Mouse (Mus musculus) intestine, postnatal 0 days (tissue): Measurements from ENCODE around the gene Clk1. TPM values are rescaled to one million over a fixed set of nuclear protein-coding genes. Genes with fewer than 3 reads are reported as not detected.
A peak's percentile ranks its signal among the peaks of the same experiment; 100 is the strongest.

Experiments used
- ATAC-seq: fragments of 200-750 bp; cut with Nextera tagmentation; 2 replicates; pipeline ENCODE4 v1.8.0; 2017; ENCODE audit warnings: mild to moderate bottlenecking, moderate TSS enrichment, moderate library complexity
- H3K27ac ChIP-seq: fragments of 300-500 bp; sonication (generic); 2 replicates; pipeline ENCODE4 v1.5.1; 2014; ENCODE audit warnings: mild to moderate bottlenecking, low read depth, low read length, moderate library complexity
- H3K27me3 ChIP-seq: fragments of 300-500 bp; sonication (generic); replicated peaks from 2 replicates; pipeline ENCODE4 v1.6.1; 2014; ENCODE audit warnings: low read length, mixed read lengths; ENCODE audit not compliant: control insufficient read depth, insufficient read depth
- H3K36me3 ChIP-seq: fragments of 300-500 bp; sonication (generic); 2 replicates; pipeline ENCODE4 v1.6.1; 2014; ENCODE audit warnings: mild to moderate bottlenecking, moderate library complexity; ENCODE audit not compliant: control insufficient read depth, insufficient read depth
- H3K4me1 ChIP-seq: fragments of 300-500 bp; sonication (generic); replicated peaks from 2 replicates; pipeline ENCODE4 v1.6.1; 2014; ENCODE audit warnings: antibody characterized with exemption, low read length, mixed read lengths; ENCODE audit not compliant: control insufficient read depth, insufficient read depth
- H3K4me2 ChIP-seq: fragments of 300-500 bp; sonication (generic); replicated peaks from 2 replicates; pipeline ENCODE4 v1.6.1; 2014; ENCODE audit warnings: low read depth, mild to moderate bottlenecking, moderate library complexity
- H3K4me3 ChIP-seq: fragments of 300-500 bp; sonication (generic); 2 replicates; pipeline ENCODE4 v1.5.1; 2014; ENCODE audit warnings: low read depth, low read length
- H3K9ac ChIP-seq: fragments of 300-500 bp; sonication (generic); 2 replicates; pipeline ENCODE4 v1.6.1; 2014; ENCODE audit warnings: mild to moderate bottlenecking, low read depth, low read length
- H3K9me3 ChIP-seq: fragments of 300-500 bp; sonication (generic); 2 replicates; pipeline ENCODE4 v1.6.1; 2016; ENCODE audit warnings: mixed run types; ENCODE audit not compliant: control insufficient read depth
- CTCF ChIP-seq: sonication (generic); IDR thresholded peaks from 2 replicates; pipeline ENCODE4 v1.5.1; 2016; ENCODE audit warnings: low read depth, mild to moderate bottlenecking, control low read depth, antibody characterized with exemption, moderate library complexity
- WGBS: fragments of 180-500 bp; shearing (Covaris S2); extraction: QIAGEN DNeasy Blood & Tissue Kit; methylation state at CpG from one replicate; pipeline ENCODE4 v1.1.7; 2014; 5-methylcytosine and 5-hydroxymethylcytosine counted together
- polyA plus RNA-seq: library from polyadenylated mRNA; unstranded; fragments of >200 nt; fragmentation: Nextera tagmentation; extraction: Ambion mirVana; gene quantifications from 2 replicates; pipeline ENCODE4 v1.2.1, GENCODE M21; 2015

Gene Clk1
- polyA plus RNA-seq, 1 experiment from 2014 or later: 103 TPM

DNA sequence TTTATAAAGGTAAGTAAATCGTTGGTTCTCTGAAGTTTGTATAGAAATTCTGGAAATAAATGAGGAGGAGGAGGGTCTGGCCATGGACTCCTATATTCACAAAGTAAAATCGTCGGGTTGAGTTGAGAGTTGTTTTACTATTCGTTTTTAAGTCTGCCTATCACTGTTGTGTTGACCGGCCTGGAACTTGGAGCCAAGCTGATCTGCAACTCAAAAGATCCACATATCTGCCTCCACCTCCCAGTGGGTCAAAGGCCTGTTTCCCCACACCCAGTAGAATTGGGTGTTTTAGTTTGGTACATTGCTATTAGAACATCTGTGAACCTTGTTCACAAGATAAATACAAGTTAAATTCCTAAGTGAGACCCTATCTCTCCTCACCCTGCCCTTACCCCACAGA lies 20.1 kb downstream of the Clk1 start:
- H3K4me2 ChIP-seq: no peak overlapping the region
- H3K4me1 ChIP-seq: no peaks in the 10 kb centered on the region
- WGBS: 91% methylated on average over 5 of the region's 5 CpGs
- H3K27ac ChIP-seq: no peak overlapping the region
- H3K9me3 ChIP-seq: no peaks in the 10 kb centered on the region
- peaks cover 69% of the 10 kb centered on the region for H3K36me3 ChIP-seq
- H3K9ac ChIP-seq: no peak overlapping the region
- H3K27me3 ChIP-seq: no peaks in the 10 kb centered on the region
- H3K4me3 ChIP-seq: no peak overlapping the region
- TF ChIP-seq CTCF: no peak
- ATAC-seq: no peak

DNA sequence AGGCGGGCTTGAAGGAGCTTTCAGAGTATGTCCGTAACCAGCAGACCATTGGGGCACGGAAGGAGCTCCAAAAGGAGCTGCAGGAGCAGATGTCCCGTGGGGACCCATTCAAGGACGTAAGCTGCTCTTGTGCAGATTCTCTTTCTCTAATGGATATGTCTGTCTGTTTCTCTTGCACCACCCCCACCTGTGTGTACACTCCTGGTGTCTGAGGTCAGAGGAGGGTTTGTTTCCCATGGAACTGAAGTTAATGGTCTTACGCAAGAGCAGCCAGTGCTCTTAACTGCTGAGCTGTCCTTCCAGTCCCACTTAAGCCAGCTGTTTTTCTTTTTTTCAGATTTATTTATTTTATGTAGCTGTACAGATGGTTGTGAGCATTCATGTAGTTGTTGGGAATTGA lies 22.5 kb downstream of the Clk1 start:
- 86% methylated on average over 6 of the region's 6 CpGs for WGBS
- Histone ChIP-seq H3K27ac (no peak overlapping the region), H3K27me3 (no peaks in the 10 kb centered on the region), H3K4me2 (no peak overlapping the region), H3K9ac (no peak overlapping the region), H3K9me3 (no peaks in the 10 kb centered on the region), H3K4me3 (no peak overlapping the region), H3K36me3 (peaks cover 85% of the 10 kb centered on the region), H3K4me1 (no peaks in the 10 kb centered on the region)
- TF ChIP-seq CTCF: no peak
- ATAC-seq: peak; percentile 10; the same call in 1 of the 2 replicates

DNA sequence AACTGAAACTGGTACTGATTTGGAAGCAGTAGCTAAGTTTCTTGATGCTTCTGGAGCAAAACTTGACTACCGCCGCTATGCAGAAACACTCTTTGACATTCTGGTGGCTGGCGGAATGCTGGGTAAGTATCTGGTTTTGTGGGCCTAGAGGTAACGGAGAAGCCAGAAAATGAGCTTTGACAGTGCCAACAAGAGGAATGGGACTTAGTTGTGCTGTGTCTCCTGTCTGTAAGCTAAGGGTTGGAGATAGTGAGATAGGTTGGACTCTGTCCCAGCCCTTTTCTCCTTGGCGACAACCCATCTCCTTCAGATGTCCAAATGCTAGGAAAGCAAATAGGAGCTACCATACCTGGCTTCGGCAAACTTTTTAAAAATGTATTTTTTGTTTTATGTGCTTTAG lies 26.1 kb downstream of the Clk1 start:
- H3K4me1 ChIP-seq: no peaks in the 10 kb centered on the region
- no peak overlapping the region for H3K4me3 ChIP-seq
- H3K4me2 ChIP-seq: no peak overlapping the region
- ATAC-seq: no peak
- no peaks in the 10 kb centered on the region for H3K27me3 ChIP-seq
- no peaks in the 10 kb centered on the region for H3K9me3 ChIP-seq
- WGBS: 92% methylated on average over 6 of the region's 6 CpGs
- H3K9ac ChIP-seq: no peak overlapping the region
- no peak overlapping the region for H3K27ac ChIP-seq
- TF ChIP-seq CTCF: no peak
- H3K36me3 ChIP-seq: peaks cover 75% of the 10 kb centered on the region

DNA sequence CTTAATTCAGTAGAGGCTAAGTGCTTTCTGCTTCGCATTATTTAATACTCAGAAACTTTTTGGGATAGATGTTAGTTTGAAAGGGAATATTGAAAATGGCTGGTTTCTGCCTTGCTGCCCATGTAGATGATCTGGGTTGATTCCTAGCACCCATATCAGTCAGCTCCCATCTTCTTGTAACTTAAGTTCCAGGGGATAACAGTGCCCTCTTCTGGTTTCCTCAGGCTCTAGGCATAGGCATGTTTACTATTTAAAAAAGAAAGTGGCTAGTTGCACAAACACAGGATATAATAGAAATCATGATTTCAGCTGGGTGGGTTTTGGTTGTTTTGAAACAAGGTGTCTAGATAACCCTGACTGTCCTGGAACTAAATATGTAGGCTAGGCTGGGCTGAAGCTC lies 27.7 kb downstream of the Clk1 start:
- 100% methylated on average over 1 of the region's 1 CpGs for WGBS
- Histone ChIP-seq H3K36me3 (peaks cover 62% of the 10 kb centered on the region), H3K4me3 (no peak overlapping the region), H3K9ac (no peak overlapping the region), H3K4me2 (no peak overlapping the region), H3K9me3 (no peaks in the 10 kb centered on the region), H3K4me1 (0 out of 2 replicates have a peak, but pooled peaks cover 5% of the 10 kb centered on the region), H3K27ac (no peak overlapping the region), H3K27me3 (no peaks in the 10 kb centered on the region)
- ATAC-seq: no peak
- peak; percentile 56 for TF ChIP-seq CTCF

DNA sequence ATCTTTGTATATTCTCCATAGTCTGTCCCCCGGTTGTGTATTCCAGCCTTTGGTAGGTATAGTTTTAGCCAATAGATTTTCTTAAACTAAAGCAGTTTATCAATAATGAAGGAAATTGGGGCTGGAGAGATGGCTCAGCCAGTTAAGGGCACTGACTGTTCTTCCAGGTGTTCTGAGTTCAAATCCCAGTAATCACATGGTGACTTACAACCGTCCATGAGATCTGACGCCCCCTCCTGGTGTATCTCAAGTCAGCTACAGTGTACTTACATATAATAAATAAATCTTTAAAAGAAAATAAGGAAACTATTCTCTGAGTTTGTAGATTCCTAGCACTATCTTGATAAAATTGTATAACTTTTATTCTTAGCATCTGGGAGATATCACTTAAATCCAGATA lies 28.5 kb downstream of the Clk1 start:
- 89% methylated on average over 3 of the region's 3 CpGs for WGBS
- peaks cover 55% of the 10 kb centered on the region for H3K36me3 ChIP-seq
- ATAC-seq: no peak

DNA sequence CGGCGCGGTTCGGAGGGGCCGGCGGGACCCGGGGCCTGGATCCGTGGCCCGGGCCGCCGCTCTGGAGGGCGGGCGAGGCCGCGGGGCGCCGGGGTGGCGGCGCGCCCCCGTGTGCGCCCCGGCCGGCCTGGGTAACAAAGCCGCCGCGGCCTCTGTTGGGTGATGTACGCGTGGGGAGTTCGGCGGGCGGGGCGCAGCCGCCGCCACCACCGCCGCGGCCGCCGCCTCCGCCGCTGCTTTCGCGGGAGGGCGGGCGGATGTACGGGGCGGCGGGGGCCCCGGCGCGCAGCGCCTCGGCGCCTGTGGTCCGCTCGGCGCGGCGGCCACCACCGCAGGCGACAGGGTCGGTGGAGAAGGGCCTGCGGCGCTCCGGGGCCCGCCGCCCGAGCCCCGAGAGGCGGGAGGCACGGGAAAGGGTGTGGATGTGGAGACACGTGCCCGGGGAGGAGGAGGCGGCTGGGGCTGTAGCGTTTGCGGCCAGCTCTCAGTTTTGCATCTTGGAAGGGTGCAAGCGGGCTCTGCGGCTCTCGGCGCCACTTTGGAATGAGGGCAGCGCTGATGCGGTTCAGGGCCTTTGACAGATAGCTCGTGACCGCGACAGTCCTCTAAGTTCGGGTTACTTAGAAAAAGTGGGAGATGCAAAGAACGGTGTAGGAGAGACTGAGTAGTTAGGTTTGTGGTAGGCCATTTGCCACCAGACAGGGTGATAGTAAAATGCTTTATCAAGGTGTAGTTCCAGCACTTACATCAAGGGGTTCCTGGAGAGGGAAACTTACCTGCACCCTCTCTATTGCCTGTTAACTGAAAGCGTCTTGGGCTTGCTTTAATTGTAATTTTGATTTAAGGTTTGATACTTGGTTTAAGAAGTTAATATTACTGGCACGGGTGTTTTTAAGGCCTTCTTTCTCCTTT lies 30.3 kb downstream of the Clk1 start:
- no peaks in the 10 kb centered on the region for H3K9me3 ChIP-seq
- WGBS: under 1% methylated on average over 42 of the region's 90 CpGs
- TF ChIP-seq CTCF: peak; percentile 40; the same call in 1 of the 2 replicates

More for the DNA sequence above, 28.5 kb downstream of the Clk1 start:
- no peak overlapping the region for H3K4me3 ChIP-seq
- H3K9me3 ChIP-seq: no peaks in the 10 kb centered on the region
- 0 out of 2 replicates have a peak, but pooled peaks cover 5% of the 10 kb centered on the region for H3K4me1 ChIP-seq
- H3K27me3 ChIP-seq: no peaks in the 10 kb centered on the region
- H3K27ac ChIP-seq: no peak overlapping the region
- H3K9ac ChIP-seq: no peak overlapping the region
- no peak overlapping the region for H3K4me2 ChIP-seq
- TF ChIP-seq CTCF: peak; percentile 13; the same call in 1 of the 2 replicates

More for the DNA sequence above, 30.3 kb downstream of the Clk1 start:
- 0 out of 2 replicates have a peak, but pooled peaks cover 5% of the 10 kb centered on the region for H3K4me1 ChIP-seq
- H3K4me2 ChIP-seq: peak overlapping the region; percentile 79
- peaks cover 38% of the 10 kb centered on the region for H3K36me3 ChIP-seq
- H3K27ac ChIP-seq: peak overlapping the region; percentile 98
- peak overlapping the region; percentile 82 for H3K4me3 ChIP-seq
- ATAC-seq: peak; percentile 46
- no peaks in the 10 kb centered on the region for H3K27me3 ChIP-seq
- peak overlapping the region; percentile 98 for H3K9ac ChIP-seq
